Mouse (Mus musculus): ENCODE data around the gene Dnajc28.
"Not testable (repeated sequence)": the region's sequence is repeated elsewhere in the genome, so short reads cannot be mapped to it uniquely, and the experiment has no call there.

The Dnajc28 gene

DNA sequence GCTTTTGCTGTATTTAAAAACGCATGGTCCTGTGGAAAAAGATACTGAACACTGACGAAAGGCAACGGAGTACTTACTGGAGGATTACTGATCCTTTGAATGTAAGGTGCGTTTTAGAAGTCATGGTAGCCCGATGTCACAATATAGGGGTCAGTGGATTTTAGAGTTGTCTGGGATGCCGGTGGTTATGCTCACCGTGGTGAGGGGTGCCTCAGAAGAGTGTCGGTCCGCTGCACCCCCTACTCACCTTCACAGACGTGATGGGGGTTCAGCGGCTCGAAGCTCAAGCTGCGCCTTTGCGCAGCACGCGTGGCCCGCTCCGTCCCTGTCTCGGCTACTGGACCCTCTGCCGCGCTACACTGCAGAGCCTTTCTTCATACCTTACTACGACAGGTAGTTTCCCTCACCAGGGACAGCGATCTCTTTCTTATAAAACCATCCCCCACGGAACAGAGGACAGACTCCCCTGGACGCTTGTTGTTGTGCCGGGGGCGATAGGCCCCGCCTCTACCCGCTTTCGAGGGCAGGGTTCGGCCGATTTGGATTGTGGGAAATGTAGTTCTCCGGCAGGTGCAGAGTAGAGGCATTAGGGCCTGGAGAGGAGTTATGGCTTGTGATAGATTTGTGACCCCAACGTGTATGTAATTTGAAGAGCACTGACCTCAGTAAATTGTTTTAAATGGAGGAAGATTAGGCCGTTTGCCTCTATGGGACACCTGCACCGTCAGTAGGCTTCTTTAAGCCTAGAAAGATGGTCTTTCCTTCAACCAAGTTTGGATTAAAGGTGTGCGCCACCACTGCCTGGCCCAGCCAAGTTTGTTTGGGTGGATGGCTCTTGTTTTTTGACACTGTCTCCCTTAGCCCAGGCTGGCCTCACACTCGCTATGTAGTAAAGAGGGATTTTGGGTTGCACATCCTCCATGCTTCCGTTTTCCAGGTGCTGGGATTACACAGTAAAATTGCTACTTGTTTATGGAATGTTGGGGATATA, at the start of gene Dnajc28:
TSS of gene Dnajc28 (minus strand) at position 516 of the 991 bp plus-strand sequence.
- no peak for DNase-seq (ENCODE audit: extremely low spot score, low read depth, low spot score)

DNA sequence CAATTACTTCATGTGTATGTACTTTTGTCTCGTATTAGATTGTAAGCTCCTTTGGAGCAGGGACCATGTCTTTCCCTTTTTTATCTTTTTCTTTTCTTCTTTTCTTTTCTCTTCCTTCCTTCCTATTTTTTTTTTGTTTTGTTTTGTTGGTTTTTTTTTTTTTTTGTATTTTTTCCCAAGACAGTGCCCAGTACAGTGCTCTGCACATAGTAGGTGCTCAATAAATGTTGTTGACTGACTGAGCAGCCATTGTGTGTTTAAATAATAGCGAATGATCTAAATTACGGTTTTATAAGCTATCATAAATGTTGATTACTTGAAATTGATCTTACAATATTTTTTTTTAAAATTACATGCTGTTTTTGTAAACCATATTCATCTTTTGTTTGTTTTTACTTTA, 45.0 kb upstream of the Dnajc28 start:
- no peak for DNase-seq (ENCODE audit: extremely low spot score, low read depth, low spot score)

DNA sequence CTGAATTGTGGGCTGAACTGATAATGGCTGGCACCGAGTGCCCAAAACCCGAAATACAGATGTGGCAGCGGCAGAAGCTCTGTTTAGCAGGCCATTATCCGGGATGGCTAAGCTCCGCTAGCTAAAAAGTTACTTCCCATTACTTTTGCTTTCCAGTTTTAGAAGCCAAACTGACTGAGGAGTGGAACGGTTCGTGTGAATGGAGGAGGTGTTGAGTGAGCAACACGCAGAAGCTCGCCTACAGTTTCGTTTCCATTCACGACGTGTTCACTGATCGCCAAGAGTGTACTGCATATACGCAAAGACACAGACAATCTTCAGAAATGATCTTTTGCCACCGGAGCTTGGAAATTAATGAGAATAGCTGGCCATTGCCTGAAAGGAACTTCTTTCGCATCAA, 43.5 kb upstream of the Dnajc28 start:
- DNase-seq (ENCODE audit: extremely low spot score, low read depth, low spot score), result no peak

DNA sequence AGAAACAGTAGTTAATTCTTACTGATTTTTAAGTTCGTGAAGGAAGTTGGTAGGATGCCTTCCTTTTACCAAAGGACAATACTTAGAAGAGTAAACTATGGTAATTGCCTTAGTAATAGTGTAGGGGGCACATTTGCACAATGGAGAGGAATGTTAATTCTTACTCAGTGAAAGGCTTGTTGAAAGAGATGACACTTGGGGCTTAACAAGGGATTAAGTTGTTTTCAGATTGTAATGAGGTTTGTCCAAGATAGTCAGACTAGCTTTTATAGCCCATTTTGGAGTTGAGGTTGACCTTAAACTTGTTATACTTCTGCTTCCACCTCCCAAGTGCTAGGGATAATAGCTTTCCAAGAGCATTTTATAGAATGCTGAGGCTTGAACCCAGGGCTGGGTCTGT, 42.6 kb upstream of the Dnajc28 start:
- DNase-seq (ENCODE audit: extremely low spot score, low read depth, low spot score), result no peak

DNA sequence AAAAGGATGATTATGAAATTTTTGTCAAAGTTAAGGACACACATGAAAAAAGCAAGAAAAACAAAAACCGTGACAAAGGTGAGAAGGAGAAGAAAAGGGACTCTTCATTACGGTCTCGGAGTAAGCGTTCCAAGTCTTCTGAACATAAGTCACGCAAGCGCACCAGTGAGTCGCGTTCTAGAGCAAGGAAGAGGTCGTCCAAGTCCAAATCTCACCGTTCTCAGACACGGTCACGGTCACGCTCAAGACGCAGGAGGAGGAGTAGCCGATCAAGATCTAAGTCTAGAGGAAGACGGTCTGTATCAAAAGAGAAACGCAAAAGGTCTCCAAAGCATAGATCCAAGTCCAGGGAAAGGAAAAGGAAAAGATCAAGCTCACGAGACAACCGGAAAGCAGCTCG, 41.0 kb upstream of the Dnajc28 start:
- no peak for DNase-seq (ENCODE audit: extremely low spot score, low read depth, low spot score)

DNA sequence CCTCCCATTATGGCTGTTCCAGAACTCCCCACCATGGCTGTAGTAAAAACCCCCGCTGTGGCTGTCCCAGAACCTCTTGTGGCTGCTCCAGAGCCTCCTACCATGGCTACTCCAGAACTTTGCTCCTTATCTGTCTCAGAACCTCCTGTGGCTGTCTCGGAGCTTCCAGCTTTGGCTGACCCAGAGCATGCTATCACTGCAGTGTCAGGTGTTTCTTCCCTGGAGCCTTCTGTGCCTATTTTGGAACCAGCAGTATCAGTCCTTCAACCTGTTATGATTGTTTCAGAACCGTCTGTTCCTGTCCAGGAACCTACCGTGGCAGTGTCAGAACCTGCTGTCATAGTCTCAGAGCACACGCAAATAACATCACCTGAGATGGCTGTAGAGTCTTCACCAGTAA, 39.6 kb upstream of the Dnajc28 start:
- no peak for DNase-seq (ENCODE audit: extremely low spot score, low read depth, low spot score)

DNA sequence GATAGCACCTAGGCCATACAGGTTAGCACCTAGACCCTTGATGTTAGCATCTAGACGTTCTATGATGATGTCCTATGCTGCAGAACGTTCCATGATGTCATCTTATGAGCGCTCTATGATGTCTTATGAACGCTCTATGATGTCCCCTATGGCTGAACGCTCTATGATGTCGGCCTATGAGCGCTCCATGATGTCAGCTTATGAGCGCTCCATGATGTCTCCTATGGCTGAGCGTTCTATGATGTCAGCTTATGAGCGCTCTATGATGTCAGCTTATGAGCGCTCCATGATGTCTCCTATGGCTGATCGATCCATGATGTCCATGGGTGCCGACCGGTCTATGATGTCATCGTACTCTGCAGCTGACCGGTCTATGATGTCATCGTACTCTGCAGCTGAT, 38.5 kb upstream of the Dnajc28 start:
- DNase-seq (ENCODE audit: extremely low spot score, low read depth, low spot score), result no peak

DNA sequence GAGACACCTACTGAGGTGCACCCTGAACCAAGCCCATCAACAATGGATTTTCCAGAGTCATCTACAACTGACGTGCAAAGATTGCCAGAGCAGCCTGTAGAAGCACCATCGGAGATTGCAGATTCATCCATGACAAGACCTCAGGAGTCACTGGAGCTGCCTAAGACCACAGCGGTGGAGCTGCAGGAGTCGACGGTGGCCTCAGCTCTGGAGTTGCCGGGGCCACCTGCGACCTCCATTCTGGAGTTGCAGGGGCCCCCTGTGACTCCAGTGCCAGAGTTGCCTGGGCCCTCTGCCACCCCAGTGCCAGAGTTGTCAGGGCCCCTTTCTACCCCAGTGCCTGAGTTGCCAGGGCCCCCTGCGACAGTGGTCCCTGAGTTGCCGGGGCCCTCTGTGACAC, 36.5 kb upstream of the Dnajc28 start:
- no peak for DNase-seq (ENCODE audit: extremely low spot score, low read depth, low spot score)

DNA sequence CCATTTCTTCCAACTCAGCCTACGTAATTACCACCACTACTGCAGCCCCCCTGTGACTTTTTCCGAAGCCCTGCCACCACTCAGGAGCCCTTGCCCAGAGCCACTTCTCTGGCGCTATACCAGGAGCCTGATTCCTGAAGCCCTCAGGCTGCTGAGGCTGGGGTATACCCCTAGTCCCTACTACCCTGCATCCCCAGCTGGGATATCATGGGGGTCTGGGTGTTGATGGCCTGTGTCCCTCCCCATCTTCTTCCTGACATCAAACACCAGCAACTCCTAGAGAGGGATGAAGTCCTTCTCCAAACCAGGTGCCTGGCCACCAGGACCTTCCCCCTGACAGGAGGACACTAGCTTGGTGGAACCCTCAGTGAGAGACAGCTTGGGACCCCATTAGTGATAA, 33.4 kb upstream of the Dnajc28 start:
- no peak for DNase-seq (ENCODE audit: extremely low spot score, low read depth, low spot score)

DNA sequence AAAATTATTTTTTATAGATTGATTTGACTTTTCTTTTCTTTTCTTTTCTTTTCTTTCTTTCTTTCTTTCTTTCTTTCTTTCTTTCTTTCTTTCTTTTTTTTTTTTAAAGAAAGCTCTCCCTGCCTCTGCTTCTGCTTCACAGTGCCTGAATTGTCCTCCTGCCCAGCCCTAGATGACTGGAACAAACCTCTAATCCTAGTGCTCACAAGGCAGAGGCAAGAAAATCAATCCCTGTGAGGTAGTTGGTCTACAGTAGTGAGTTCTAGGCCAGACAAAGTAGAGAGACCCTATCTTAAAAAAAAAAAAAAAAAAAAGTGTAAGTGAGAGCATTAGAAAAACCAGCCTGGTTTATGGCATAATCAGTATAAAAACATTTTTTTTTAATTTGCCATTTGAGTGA, 31.0 kb upstream of the Dnajc28 start:
- DNase-seq (ENCODE audit: extremely low spot score, low read depth, low spot score), result no peak

DNA sequence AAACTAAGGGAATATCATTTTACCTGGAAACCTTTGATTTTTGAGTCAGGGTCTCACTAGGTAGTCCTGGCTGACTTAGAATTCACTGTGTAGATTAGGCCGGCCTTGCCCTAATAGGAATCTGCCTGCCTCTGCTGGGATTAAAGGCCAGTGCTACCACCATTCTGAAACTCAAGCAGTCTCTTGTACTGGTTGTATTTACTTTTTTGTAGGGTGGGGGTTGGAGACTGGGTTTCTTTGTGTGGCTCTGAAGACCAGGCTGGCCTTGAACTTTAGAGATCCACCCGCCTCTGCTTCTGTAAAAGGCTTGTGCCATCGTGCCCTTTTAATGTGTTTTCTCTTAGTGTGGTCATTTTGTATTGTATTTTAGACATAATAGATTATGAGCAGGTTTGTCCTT, 30.4 kb upstream of the Dnajc28 start:
- no peak for DNase-seq (ENCODE audit: extremely low spot score, low read depth, low spot score)

DNA sequence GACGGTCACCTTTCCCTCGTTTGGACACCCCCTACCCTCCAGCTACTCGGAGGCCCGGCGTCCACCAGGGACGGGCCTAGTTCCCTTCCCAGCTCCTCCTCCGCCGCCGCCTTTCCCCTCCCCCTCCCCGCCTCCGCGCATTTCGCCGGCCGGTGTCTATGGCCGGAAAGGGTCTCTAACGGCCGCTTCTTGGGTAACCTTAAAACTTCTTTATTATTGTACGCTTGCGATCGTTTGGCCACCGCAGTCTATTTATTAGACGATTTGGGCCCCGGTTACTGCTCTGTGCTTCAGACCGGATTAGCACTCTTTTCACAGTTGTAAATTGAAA, 29.4 kb upstream of the Dnajc28 start:
- DNase-seq (ENCODE audit: extremely low spot score, low read depth, low spot score), result no peak

DNA sequence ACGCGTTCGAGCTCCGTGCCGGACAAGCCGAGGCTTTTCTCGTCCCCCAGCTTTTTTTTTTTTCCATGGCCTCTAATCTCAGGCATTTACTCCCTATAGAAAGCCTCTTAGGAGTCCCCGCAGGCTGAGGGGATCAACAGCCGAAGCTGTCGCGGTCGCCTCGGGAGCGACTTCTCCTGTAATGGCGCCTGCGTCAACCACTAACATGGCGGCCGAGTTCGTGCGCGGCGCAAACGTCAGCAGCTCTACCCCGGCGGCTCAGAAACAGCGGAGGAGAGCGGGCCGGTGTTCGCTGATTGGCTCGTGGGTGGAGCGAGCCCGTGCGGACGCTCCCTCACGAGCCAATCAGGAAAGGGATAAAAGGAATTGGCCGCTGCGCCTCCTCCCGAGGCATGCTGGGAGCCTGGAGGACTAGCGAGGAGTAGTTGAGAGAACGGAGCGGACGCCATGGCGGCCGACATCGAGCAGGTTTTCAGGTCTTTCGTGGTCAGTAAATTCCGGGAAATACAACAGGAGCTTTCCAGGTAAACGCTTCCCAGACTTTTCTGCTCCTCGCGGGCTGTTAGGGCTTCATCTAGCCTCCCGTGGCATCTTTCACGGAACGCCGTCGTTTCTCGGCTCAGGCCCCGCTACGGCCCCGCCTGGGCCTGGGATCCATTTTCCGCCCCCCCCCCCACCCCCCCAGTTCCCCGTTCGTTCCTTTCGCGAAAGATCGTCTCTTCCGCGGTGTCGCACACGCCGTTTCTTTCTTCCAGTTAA, 28.8 kb upstream of the Dnajc28 start, which contains the start of gene Son:
TSS of gene Son (plus strand) at position 46 of the 759 bp plus-strand sequence.
- DNase-seq (ENCODE audit: extremely low spot score, low read depth, low spot score), result peak; percentile 86

DNA sequence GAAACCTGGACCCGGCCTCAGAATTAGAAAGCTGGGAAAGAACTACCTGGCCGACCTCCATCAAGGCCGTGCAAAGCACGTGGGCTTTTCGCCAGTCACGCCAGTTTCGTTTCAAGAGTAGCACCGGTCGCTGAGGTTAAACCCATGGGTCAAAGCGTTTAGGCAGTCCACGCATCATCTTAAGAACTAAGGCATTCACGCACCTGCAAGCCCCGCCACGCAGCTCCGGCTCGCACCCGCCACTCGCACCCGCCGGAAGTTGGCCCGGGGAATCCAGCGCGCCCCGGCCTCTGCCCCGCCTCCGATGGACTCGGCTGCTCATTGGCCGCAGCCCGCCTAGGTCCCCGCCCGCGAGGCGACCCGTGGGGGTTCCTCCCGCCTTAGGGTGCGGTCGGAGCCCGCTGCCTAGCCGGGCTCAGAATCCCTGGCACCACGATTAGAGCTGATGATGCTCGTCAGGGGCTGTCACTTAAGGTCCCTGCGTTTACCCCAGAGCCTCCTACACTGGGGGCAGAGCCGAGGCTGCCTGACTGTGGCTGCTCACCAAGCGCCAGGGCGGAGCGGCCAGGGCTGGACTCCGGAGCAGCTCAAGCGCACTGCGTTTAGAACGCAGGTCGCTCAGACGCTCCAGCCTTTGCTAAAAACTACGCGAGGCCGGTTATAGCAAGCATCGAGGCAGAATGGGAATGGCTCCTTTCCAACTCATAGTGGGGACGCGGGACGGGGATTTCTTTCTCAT, 28.0 kb upstream of the Dnajc28 start, which contains the start of gene Gart:
TSS of gene Gart (minus strand) at position 272 of the 739 bp plus-strand sequence.
- peak; percentile 41 for DNase-seq (ENCODE audit: extremely low spot score, low read depth, low spot score)

DNA sequence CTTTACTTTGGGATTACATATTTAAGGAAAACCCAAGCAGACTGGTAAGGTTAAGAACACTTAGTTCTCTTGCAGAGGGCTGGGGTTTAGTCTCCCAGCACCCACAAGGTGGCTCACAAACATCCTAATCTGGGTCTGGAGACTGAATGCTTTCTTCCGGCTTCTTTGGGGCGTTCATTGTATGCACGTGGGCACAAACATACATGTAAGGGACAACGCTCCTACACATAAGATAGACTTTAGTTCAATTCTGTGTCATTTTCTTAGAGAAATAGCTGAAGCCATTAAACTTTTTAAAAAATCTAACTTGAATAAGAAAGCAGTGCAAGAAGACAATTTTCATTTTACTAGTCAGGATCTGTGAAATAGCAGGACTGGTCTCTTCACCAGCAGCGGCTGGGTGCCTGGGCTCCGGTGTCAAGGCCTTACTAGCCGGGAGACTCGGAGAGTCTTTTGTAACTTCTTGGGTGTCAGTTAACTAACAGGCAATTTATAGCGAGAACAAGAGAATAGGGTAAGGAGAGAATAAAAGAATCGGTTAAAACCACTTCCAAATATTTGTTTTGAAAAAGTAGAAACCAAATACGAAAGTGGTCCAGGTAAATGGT, 27.3 kb upstream of the Dnajc28 start:
- peak; percentile 8 for DNase-seq (ENCODE audit: extremely low spot score, low read depth, low spot score)

DNA sequence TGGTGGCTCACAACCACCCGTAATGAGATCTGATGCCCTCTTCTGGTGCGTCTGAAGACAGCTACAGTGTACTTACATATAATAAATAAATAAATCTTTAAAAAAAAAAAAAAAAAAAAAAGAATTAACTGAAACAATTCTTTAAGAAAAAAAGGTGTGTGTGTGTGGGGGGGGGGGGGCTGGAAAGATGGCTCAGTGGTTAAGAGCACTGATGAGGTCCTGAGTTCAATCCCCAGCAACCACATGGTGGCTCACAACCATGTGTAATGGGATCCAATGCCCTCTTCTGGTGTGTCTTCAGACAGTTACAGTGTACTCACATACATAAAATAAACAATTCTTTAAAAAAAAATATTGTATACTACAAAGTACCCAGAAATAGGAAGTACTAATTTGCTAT, 26.6 kb upstream of the Dnajc28 start:
- DNase-seq (ENCODE audit: extremely low spot score, low read depth, low spot score), result not testable (repeated sequence)

DNA sequence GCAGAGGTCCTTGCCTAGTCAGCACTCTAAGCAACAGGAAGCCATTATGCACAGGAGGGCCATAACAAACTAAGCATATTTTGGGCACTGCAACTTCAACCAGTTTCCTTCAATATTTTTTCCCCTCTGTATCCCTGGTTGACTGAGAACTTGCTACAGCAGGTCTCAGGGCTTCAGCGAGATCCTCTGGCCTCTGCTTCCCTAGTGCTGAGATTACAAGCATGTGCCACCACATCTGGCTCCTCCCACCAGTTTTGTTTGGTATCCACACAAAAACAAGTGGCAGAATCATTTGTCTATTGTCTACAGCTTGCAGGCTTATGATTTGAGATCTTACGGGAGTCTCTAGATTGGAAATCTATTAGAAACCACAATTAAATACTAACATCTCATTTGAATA, 26.1 kb upstream of the Dnajc28 start:
- DNase-seq (ENCODE audit: extremely low spot score, low read depth, low spot score), result no peak

DNA sequence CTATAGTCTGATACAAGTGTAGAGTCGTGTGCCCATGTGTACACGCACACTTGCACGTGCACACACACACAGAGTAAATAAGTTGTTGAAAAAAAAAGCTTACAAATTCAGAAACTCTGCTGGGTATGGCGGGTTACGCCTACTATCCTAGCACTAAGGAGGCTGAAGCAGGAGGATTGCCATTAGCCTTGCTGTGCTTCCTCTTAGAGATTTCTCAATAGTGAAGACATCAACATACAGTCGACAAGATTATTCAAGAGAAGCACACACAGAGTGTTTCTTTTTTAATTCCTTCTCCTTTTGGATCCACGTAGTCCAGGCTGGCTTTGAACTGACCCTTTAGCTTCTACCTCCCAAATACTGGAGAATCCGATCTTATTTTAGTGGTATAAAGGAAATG, 21.3 kb upstream of the Dnajc28 start:
- DNase-seq (ENCODE audit: extremely low spot score, low read depth, low spot score), result no peak

DNA sequence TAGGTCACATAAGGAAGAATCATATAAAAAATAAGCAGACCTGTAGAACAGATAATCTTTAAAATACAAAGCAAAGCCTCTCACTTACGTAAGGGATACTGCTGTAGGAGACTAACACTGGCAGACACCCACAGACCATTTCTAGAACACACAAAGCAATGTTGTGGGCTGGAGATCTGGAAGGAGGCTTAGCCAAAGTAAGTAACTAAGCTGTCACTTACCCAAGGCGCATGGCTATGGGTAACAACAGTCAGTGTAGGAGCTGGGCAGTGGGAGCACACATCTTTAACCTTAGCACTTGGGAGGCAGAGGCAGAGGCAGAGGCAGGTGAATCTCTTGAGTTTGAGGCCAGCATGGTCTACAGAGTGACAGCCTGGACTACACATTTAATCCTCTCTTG, 20.8 kb upstream of the Dnajc28 start:
- DNase-seq (ENCODE audit: extremely low spot score, low read depth, low spot score), result no peak

DNA sequence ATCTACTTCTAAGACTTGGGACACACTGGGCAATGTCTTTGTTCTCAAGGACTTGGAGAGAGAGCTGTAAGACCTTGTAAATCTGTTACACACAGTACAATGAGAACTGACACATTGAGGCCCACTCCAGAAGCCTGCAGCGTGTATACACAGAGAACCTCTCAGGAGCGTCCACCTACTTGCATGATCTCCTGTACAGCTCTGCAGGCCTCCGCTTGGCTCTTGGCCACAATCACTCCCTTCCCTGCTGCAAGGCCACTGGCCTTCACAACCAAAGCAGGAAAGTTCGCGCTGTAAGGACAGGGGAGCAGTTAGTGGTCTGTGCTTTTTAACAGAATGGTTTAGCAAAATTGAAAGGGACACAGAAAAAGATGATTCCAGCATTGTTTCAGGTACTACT, 20.3 kb upstream of the Dnajc28 start:
- no peak for DNase-seq (ENCODE audit: extremely low spot score, low read depth, low spot score)

DNA sequence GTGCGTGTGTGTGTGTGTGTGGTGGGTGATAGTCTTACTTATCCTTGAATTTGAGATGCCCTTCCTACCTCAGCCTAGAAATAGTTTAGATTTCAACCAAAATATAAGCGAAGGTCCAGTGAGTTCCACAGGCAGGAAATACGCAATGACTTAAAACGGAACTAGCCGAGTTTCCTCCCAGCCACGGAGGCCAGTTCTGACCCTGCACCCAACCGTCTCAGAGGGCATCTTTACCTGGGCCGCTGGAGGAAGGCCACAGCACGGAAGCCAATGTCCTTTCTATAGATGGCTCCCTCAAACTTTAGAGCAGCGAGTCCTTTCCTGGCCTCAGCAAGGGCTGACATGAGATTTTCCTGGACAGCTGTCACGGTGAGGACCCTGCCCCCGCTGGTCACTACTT, 14.8 kb upstream of the Dnajc28 start:
- DNase-seq (ENCODE audit: extremely low spot score, low read depth, low spot score), result no peak

Measured in hindlimb bud, embryonic 11.5 days (tissue).